Mouse (Mus musculus): ENCODE data around the gene Gm49380.

Gene Gm49380

DNA sequence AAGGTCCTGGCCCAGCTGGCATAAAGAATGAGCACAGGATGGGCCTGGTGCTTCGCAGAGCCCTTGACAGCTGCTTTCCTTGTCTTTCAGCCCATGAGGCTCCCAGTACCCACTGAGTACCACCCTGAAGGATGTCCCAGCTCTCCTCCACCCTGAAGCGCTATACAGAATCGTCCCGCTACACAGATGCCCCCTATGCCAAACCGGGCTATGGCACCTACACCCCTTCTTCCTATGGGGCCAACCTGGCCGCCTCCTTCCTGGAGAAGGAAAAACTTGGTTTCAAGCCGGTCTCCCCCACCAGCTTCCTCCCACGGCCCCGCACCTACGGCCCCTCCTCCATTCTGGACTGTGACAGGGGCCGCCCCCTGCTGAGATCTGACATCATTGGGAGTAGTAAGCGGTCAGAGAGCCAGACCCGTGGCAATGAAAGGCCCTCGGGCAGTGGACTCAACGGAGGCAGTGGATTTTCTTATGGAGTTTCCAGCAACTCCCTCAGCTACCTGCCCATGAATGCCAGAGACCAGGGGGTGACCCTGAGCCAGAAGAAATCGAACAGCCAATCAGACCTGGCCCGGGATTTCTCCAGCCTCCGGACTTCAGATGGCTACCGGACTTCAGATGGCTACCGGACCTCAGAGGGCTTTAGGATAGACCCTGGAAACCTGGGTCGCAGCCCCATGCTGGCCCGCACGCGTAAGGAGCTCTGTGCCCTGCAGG lies 37.9 kb downstream of the Gm49380 start:
- no peak for DNase-seq (ENCODE audit: low spot score in 2 of 2)

GRCm38 (mm10) chr9:44074395-44075275 lies 38.7 kb downstream of the Gm49380 start:
- DNase-seq (ENCODE audit: low spot score in 2 of 2), result no peak

DNA sequence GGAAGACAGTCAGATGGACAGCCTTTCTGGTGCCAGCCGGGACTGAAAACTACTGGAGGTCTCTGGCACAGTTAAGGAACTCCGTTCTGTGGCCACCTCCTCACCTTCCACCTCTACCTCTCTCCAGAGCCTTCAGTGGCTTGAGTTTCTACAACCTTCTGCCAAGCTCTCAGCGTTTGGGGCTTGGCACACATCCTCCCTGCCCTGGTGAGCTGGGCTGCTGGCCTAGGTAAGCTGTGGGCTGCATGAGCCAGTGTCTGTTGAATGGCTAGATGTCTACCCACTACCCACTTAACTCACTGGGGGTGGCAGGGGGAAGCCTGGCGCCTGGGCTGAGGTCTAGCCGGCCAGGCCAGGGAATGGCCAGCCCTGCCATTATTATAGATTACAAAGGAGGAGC lies 40.2 kb downstream of the Gm49380 start:
- DNase-seq (ENCODE audit: low spot score in 2 of 2), result peak in 1 of 2 experiments; percentile 3

GRCm38 (mm10) chr9:44072599-44072915 lies 40.7 kb downstream of the Gm49380 start:
- DNase-seq (ENCODE audit: low spot score in 2 of 2), result no peak

GRCm38 (mm10) chr9:44071914-44072598 lies 41.2 kb downstream of the Gm49380 start:
- DNase-seq (ENCODE audit: low spot score in 2 of 2), result no peak

- DNase-seq (ENCODE audit: low spot score in 2 of 2), result no peak
Observed at GRCm38 (mm10) chr9:44070844-44071231, 42.5 kb downstream of the Gm49380 start.

- DNase-seq (ENCODE audit: low spot score in 2 of 2), result no peak
Observed at GRCm38 (mm10) chr9:44070113-44070843, 43.0 kb downstream of the Gm49380 start.

DNA sequence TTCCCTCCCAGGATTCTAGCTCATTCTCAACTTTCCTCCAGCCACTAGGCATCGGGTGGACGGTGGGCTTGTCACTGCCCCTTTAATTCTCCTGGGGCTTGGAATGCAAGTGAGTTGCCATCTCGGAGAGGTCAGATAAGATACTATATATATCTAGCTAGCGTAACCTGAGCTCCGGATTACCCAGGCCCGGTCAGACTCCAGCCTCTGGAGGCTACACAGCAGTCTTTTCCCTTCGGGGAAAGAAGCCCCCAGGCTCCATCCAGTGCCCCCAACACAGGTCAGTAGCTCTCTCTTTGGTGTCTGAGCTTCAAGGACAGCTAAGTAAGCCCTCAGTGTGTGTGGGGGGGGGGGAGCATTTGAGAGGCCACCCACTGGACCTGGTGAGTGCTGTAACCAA lies 44.0 kb downstream of the Gm49380 start:
- no peak for DNase-seq (ENCODE audit: low spot score in 2 of 2)

- no peak for DNase-seq (ENCODE audit: low spot score in 2 of 2)
Observed at GRCm38 (mm10) chr9:44067960-44068330, 45.4 kb downstream of the Gm49380 start.

DNA sequence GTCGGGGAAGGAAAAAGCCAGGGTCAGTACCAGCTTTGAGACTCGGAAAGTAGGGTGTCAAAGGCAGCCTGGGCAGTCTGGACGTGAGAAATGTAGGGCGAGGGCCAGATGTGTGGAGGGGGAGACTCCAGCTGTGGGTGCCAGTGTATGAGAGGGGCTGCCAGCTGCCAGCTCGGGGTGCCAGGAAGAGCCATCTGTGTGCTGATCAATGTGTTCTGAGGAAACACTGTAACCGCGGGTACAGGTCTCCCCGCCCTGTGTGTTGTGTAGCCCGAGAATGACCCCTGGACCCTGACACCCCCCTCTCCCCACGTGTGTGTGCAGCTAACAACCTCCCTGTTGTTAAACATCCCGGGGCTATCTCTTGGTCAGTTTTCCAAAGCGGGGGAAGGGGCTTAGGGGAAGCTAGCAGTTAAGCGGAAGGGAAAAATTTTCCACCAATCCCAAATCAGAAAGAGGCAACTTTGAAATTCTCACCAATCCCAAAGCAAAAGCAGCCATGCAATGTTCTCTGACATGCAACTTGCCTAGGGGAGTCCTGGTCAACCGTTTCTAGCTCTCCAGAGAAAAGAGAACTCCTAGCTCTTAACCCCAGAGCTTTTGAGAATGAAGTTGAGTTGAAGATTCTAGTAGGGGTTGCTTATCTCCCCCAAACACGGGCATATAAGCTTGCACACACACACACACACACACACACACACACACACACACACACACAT lies 45.9 kb downstream of the Gm49380 start:
- no peak for DNase-seq (ENCODE audit: low spot score in 2 of 2)

DNA sequence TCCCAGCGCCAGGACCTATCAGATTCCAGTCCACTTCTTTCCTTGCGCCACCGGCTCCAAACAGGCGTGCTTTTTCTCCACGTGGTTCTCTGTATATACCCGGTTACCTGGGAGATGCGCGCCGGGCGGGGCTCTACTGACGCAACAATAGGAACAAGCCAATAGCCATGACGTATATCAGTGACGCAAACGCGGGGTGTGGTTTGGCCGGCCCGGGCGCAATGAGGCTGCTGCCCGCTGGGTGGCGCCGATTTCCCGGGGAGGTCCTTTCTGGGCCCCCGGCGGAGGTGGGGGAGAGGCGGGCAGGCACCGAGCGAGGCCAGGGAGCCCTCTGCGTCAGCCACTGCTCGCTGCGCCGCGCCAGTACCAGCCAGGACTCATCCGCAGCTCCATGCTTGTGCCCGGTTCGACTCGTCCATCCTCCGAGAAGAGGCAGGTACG lies 46.5 kb downstream of the Gm49380 start, which contains the start of gene Usp2:
Gene Usp2 (plus strand): TSS at position 237 of the 441 bp plus-strand sequence.
- peak; percentile 100 for DNase-seq (ENCODE audit: low spot score in 2 of 2)

DNA sequence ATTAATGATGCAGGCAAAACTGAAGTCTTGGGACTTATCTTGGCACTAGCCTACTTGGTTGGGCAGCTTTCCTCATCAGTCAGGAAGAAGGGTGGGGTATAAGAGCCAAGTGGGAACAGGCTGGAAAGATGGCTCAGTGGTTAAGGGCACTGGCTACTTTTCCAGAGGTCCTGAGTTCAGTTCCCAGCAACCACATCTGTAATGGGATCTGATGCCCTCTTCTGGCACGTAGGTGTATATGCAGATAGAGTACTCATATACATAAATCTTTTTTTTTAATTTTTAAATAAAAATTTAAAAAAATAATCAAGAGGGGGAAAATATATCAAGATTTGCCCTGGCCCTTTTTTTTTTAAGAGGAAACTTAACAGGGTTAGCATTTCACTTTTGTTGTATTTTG lies 48.1 kb downstream of the Gm49380 start:
- no peak for DNase-seq (ENCODE audit: low spot score in 2 of 2)

DNA sequence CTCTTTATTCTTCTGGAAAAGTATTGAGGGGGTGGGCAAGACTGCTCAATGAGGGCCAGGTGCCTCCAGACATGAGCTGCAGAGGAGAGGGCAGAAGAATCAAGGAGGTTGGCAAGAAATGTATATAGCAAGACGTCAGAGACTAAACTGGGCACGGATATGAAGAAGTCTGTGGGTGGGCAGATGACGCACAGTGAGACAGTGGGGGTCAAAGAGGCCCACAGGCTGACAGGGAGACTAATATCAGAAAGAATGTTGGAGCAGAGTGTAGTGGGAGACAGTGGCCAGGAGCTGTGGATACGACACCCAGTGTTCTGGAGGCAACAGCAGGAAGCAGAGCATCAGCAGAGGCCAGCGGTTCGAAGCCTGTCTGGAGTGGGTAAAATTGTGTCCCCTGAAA lies 54.7 kb downstream of the Gm49380 start:
- DNase-seq (ENCODE audit: low spot score in 2 of 2), result no peak

GRCm38 (mm10) chr9:44053936-44054335 lies 59.4 kb downstream of the Gm49380 start:
- no peak for DNase-seq (ENCODE audit: low spot score in 2 of 2)

- no peak for DNase-seq (ENCODE audit: low spot score in 2 of 2)
Observed at GRCm38 (mm10) chr9:44052855-44053254, 60.4 kb downstream of the Gm49380 start.

DNA sequence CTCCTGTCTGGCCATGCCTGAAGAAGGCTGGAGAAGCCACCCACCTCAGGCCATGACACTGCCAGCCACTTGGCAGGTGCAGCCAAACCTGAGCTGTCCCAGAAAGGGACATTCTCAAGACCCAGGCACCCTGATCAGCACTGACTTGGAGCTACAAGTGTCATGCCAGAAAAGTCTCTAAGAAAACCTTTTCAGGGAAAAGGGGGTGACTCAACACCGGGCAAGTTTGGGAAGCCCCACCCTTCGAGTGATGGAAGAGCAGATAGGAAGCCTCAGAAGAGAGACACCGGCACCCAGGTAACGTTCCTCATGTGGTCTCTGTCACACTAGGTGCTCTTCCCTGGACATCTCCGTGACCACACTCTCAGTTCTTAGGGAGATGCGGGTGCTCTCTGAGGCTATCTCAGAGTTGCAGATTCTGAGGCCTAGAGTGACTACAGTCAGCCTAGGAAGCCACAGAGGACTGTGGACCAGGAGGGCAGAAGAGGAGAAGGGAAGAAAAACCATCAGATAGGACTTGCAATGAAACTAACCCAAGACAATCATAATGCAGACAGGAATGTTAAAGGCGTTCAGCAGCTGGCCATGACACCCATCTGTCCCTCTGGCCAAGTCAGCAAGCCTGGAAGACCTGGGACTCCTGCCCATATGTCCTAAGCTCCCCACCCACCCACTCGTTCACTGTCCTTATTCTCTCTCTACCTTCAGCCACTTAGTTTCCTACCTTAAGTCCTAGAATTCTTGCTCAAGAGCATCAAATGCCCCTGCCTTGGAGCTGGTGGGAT lies 63.7 kb downstream of the Gm49380 start:
- no peak for DNase-seq (ENCODE audit: low spot score in 2 of 2)

DNA sequence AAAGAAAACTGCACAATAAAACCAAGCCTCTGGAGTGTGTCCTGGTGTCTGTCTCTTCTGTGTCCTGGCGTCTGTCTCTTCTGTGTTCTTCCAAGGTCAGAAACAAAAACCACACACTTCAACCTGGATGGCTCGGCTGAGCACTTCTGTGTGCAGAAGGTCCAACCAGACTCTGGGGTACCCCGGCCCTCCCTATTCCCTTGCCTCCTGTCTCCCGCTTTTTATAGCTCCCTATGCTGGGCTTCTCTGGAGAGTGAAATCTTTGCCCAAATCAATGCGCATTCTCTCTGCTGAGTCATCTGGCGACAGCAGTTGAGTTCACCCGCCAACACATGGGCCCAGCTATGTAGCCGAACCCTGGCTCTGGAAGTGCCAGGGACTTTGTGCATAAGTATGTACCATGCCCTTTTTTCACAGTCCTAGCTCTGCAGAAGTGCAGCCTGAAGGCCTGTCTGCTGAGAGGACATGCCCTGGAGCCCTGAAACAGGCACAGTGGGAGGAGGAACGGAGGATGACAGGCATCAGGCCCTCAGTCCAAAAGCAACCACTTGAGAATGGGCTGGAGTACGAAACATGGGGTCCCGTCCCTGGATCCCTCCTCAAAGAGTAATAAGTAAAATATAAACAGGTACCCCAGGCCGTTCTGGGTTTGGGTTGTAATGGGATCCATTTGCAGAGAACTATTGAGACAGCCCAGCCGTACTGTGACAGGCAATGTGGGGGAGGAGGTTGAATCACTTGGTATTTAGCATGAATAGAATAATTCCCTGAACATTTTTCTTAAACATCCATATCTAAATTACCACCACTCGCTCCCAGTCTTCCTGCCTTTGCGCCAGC lies 64.5 kb downstream of the Gm49380 start:
- peak; percentile 67 to 71 for DNase-seq (ENCODE audit: low spot score in 2 of 2)

GRCm38 (mm10) chr9:44047571-44048490 lies 65.5 kb downstream of the Gm49380 start:
- DNase-seq (ENCODE audit: low spot score in 2 of 2), result no peak

Data from right cerebral cortex, adult 2 months (tissue).